Comparison of ENCODE assay signal across 19 mouse cellular contexts in genomic region chr16:31319316-31319715, GRCm38 (mm10). TPM values are rescaled to one million over a fixed set of nuclear protein-coding genes. Genes with fewer than 3 reads are reported as not detected.
DNase-seq lines count a peak whose midpoint lies in the region; ATAC-seq and TF ChIP-seq lines count a peak whose summit lies in the region.
"Had no signal": no experiment of that assay in that cellular context is flagged by ENCODE, and none has a peak within 500 bp of the region (broad histone marks: within the 10 kb centered on the region; RNA-seq: fewer than 3 reads in every experiment).

No protein-coding gene starts in this region.

- H3K4me2 ChIP-seq in heart, embryonic 12.5 days = no peak overlapping the region
- no peak overlapping the region for H3K4me2 ChIP-seq in liver, postnatal 0 days (ENCODE audit: low read depth, low read length)
- no peak overlapping the region for H3K4me2 ChIP-seq in liver, embryonic 12.5 days
- no peak overlapping the region for H3K4me2 ChIP-seq in heart, embryonic 13.5 days
- H3K4me2 ChIP-seq: hindbrain, embryonic 13.5 days; liver, embryonic 13.5 days; neural tube, embryonic 12.5 days had no signal

- peaks cover 11% of the 10 kb centered on the region; the same call in 1 of the 2 replicates for H3K4me1 ChIP-seq in heart, embryonic 12.5 days (replicated peaks)
- H3K4me1 ChIP-seq in liver, postnatal 0 days (ENCODE audit: insufficient read depth) = peaks cover 4% of the 10 kb centered on the region; the same call in 1 of the 2 replicates
- H3K4me1 ChIP-seq in liver, embryonic 12.5 days = no peaks in the 10 kb centered on the region
- H3K4me1 ChIP-seq in heart, embryonic 13.5 days = peaks cover 6% of the 10 kb centered on the region; the same call in 1 of the 2 replicates
- no peaks in the 10 kb centered on the region for H3K4me1 ChIP-seq in thymus, adult 2 months (replicated peaks; ENCODE audit: control insufficient read depth, insufficient read depth, low read length)
- H3K4me1 ChIP-seq: liver, embryonic 13.5 days had no signal

- TF ChIP-seq CTCF in liver, postnatal 0 days (IDR thresholded peaks at IDR 0.05; ENCODE audit: low read depth) = no peak
- TF ChIP-seq CTCF in thymus, adult 2 months (IDR thresholded peaks at IDR 0.05; ENCODE audit: borderline replicate concordance, control insufficient read depth, extremely low read depth, insufficient read depth, low read length, poor library complexity) = no peak

- intact Hi-C loops in heart, postnatal 25 days (cut with DNase I) = no loop called here
- intact Hi-C loops in heart, postnatal 10 days (cut with DNase I) = no loop called here
- intact Hi-C loops in left cerebral cortex, postnatal 4 days (cut with DNase I) = no loop called here

- 0 out of 2 replicates have a peak overlapping the region, but pooled peaks have one; percentile 10 for H3K27ac ChIP-seq in heart, embryonic 12.5 days (ENCODE audit: poor library complexity, severe bottlenecking)
- H3K27ac ChIP-seq in liver, postnatal 0 days (ENCODE audit: low read depth) = peak overlapping the region; percentile 39; the same call in 1 of the 2 replicates
- H3K27ac ChIP-seq in liver, embryonic 12.5 days = no peak overlapping the region
- peak overlapping the region; percentile 45 for H3K27ac ChIP-seq in heart, embryonic 13.5 days (replicated peaks)
- no peak overlapping the region for H3K27ac ChIP-seq in thymus, adult 2 months (ENCODE audit: control insufficient read depth, insufficient read depth, low read length)
- H3K27ac ChIP-seq: hindbrain, embryonic 13.5 days; liver, embryonic 13.5 days; neural tube, embryonic 12.5 days had no signal

- no peak overlapping the region for H3K4me3 ChIP-seq in heart, embryonic 12.5 days
- no peak overlapping the region for H3K4me3 ChIP-seq in liver, postnatal 0 days (ENCODE audit: low read depth, low read length)
- H3K4me3 ChIP-seq in liver, embryonic 12.5 days = no peak overlapping the region
- no peak overlapping the region for H3K4me3 ChIP-seq in heart, embryonic 13.5 days
- H3K4me3 ChIP-seq in thymus, adult 2 months (ENCODE audit: control insufficient read depth, insufficient read depth, low read length) = no peak overlapping the region
- H3K4me3 ChIP-seq: hindbrain, embryonic 13.5 days; liver, embryonic 13.5 days; megakaryocyte, embryonic 14.5 days; neural tube, embryonic 12.5 days had no signal

- no peak overlapping the region for H3K9ac ChIP-seq in heart, embryonic 12.5 days
- H3K9ac ChIP-seq in liver, postnatal 0 days (replicated peaks) = no peak overlapping the region
- H3K9ac ChIP-seq in liver, embryonic 12.5 days = no peak overlapping the region
- no peak overlapping the region for H3K9ac ChIP-seq in heart, embryonic 13.5 days
- H3K9ac ChIP-seq: hindbrain, embryonic 13.5 days; liver, embryonic 13.5 days; neural tube, embryonic 12.5 days had no signal

- H3K27me3 ChIP-seq in heart, embryonic 12.5 days (replicated peaks) = no peaks in the 10 kb centered on the region
- no peaks in the 10 kb centered on the region for H3K27me3 ChIP-seq in liver, postnatal 0 days (ENCODE audit: insufficient read depth, low read length)
- H3K27me3 ChIP-seq in liver, embryonic 12.5 days (replicated peaks) = no peaks in the 10 kb centered on the region
- H3K27me3 ChIP-seq in heart, embryonic 13.5 days (replicated peaks) = no peaks in the 10 kb centered on the region
- H3K27me3 ChIP-seq in thymus, adult 2 months (ENCODE audit: control insufficient read depth, insufficient read depth, low read length) = no peaks in the 10 kb centered on the region
- H3K27me3 ChIP-seq: hindbrain, embryonic 13.5 days; liver, embryonic 13.5 days; neural tube, embryonic 12.5 days had no signal

- 42% methylated on average over 4 of the region's 4 CpGs for WGBS in heart, embryonic 12.5 days
- 60% methylated on average over 4 of the region's 4 CpGs for WGBS in liver, postnatal 0 days (ENCODE audit: insufficient replicate concordance)
- 58% methylated on average over 4 of the region's 4 CpGs for WGBS in liver, embryonic 12.5 days (ENCODE audit: insufficient replicate concordance)
- WGBS in heart, embryonic 13.5 days = 43% methylated on average over 4 of the region's 4 CpGs
- WGBS in thymus, adult 2 months = 90% methylated on average over 4 of the region's 4 CpGs

- no peak for DNase-seq in heart, postnatal 25 days (ENCODE audit: low spot score)
- no peak for DNase-seq in liver, postnatal 0 days
- DNase-seq in heart, postnatal 10 days = peak; percentile 37 to 39
- no peak for DNase-seq in left cerebral cortex, postnatal 4 days
- DNase-seq in thymus, adult 2 months = no peak
- DNase-seq: cerebellum, adult 11 months; cerebellum, postnatal 25 days; layer of hippocampus, adult 9-11 months; liver, embryonic 13.5 days; right cerebral cortex, postnatal 25 days; thymus, postnatal 25 days had no signal

- no peaks in the 10 kb centered on the region for H3K36me3 ChIP-seq in heart, embryonic 12.5 days
- no peaks in the 10 kb centered on the region for H3K36me3 ChIP-seq in liver, postnatal 0 days (replicated peaks; ENCODE audit: insufficient read depth, low read length)
- H3K36me3 ChIP-seq in liver, embryonic 12.5 days = no peaks in the 10 kb centered on the region
- no peaks in the 10 kb centered on the region for H3K36me3 ChIP-seq in heart, embryonic 13.5 days
- H3K36me3 ChIP-seq in thymus, adult 2 months (ENCODE audit: control insufficient read depth, insufficient read depth, low read length) = no peaks in the 10 kb centered on the region
- H3K36me3 ChIP-seq: G1E; hindbrain, embryonic 13.5 days; liver, embryonic 13.5 days; neural tube, embryonic 12.5 days had no signal

- no peaks in the 10 kb centered on the region for H3K9me3 ChIP-seq in heart, embryonic 12.5 days (replicated peaks)
- no peaks in the 10 kb centered on the region for H3K9me3 ChIP-seq in liver, postnatal 0 days (ENCODE audit: low read length)
- no peaks in the 10 kb centered on the region for H3K9me3 ChIP-seq in liver, embryonic 12.5 days (replicated peaks)
- H3K9me3 ChIP-seq in heart, embryonic 13.5 days = no peaks in the 10 kb centered on the region
- H3K9me3 ChIP-seq: G1E; hindbrain, embryonic 13.5 days; liver, embryonic 13.5 days; megakaryocyte, embryonic 14.5 days; neural tube, embryonic 12.5 days had no signal

- no peak for TF ChIP-seq EP300 in liver, postnatal 0 days (IDR thresholded peaks at IDR 0.05; ENCODE audit: low read depth)

- no peak for ATAC-seq in heart, embryonic 12.5 days (ENCODE audit: insufficient number of reproducible peaks, low FRiP score)
- no peak for ATAC-seq in liver, postnatal 0 days
- ATAC-seq in liver, embryonic 12.5 days = no peak
- ATAC-seq in heart, embryonic 13.5 days (ENCODE audit: extremely low read depth, insufficient number of reproducible peaks, low FRiP score, low TSS enrichment) = no peak
- ATAC-seq: intestine, postnatal 0 days had no signal

- TF ChIP-seq POLR2A in thymus, adult 2 months (IDR thresholded peaks at IDR 0.05; ENCODE audit: control insufficient read depth, extremely low read depth, insufficient read depth, low read length, poor library complexity) = no peak

RNA-seq across cellular contexts. Expression of gene Apod, which starts 4.7 kb away (rescaled TPM):
- 0.27 TPM in 1 of 2 replicates, not detected in the other for polyA plus RNA-seq in heart, embryonic 12.5 days (2016; fragmentation: Nextera tagmentation; extraction: Ambion mirVana)
- 1 to 10 TPM; 2.6 to 2.9 TPM for total RNA-seq in heart, postnatal 25 days (2021)
- polyA plus RNA-seq in liver, postnatal 0 days (2015; fragmentation: Nextera tagmentation; extraction: Ambion mirVana) = 0.11 TPM in 2 replicates
- not detected in 2 replicates for polyA plus RNA-seq in liver, embryonic 12.5 days (2016; fragmentation: Nextera tagmentation; extraction: Ambion mirVana)
- 0.23 TPM in 1 of 2 replicates, not detected in the other for polyA plus RNA-seq in heart, embryonic 13.5 days (2015; fragmentation: Nextera tagmentation; extraction: Ambion mirVana)
- 1 to 10 TPM in 1 of 2 experiments, under 1 TPM in 1; 0.91 to 1.1 TPM for total RNA-seq in heart, postnatal 10 days (2021)
- 10 to 100 TPM; 30.6 to 35.9 TPM for total RNA-seq in left cerebral cortex, postnatal 4 days (2021)
- 4.3 and 6.1 TPM in 2 replicates for polyA plus RNA-seq in thymus, adult 2 months (2012; rRNA removed)
- total RNA-seq: G1E had no signal
- polyA plus RNA-seq: G1E had no signal

RNA-seq across cellular contexts. Expression of gene Ppp1r2, which starts 44.2 kb away (rescaled TPM):
- 97.2 and 103 TPM in 2 replicates for polyA plus RNA-seq in heart, embryonic 12.5 days (2016; fragmentation: Nextera tagmentation; extraction: Ambion mirVana)
- total RNA-seq in heart, postnatal 25 days (2021) = 10 to 100 TPM; 80.7 to 84.4 TPM
- 36.4 and 36.8 TPM in 2 replicates for polyA plus RNA-seq in liver, postnatal 0 days (2015; fragmentation: Nextera tagmentation; extraction: Ambion mirVana)
- polyA plus RNA-seq in liver, embryonic 12.5 days (2016; fragmentation: Nextera tagmentation; extraction: Ambion mirVana) = 48.4 and 49.9 TPM in 2 replicates
- polyA plus RNA-seq in heart, embryonic 13.5 days (2015; fragmentation: Nextera tagmentation; extraction: Ambion mirVana) = 92.6 and 93.3 TPM in 2 replicates
- total RNA-seq in heart, postnatal 10 days (2021) = 100 to 1,000 TPM; 113 to 125 TPM
- 10 to 100 TPM; 59.1 to 59.2 TPM for total RNA-seq in left cerebral cortex, postnatal 4 days (2021)
- polyA plus RNA-seq in thymus, adult 2 months (2012; rRNA removed) = 31.7 and 43.0 TPM in 2 replicates

Comparison
In these comparisons a context has a peak if more than half of its experiments do, and no peak if none do; other contexts are left out.
1. H3K27ac ChIP-seq: peak in heart, embryonic 12.5 days (single experiment), liver, postnatal 0 days (single experiment) and heart, embryonic 13.5 days (single experiment); none in liver, embryonic 12.5 days (single experiment) and thymus, adult 2 months (single experiment).
2. DNase-seq: peak in heart, postnatal 10 days (2 of 2); none in heart, postnatal 25 days (single experiment), liver, postnatal 0 days (single experiment), left cerebral cortex, postnatal 4 days (single experiment) and thymus, adult 2 months (single experiment).